Mouse (Mus musculus) limb, embryonic 15.5 days (tissue): ENCODE data around the gene Olfr340. TPM values are rescaled to one million over a fixed set of nuclear protein-coding genes. Genes with fewer than 3 reads are reported as not detected.
"Not testable (repeated sequence)": the region's sequence is repeated elsewhere in the genome, so short reads cannot be mapped to it uniquely, and the experiment has no call there.

Experiments used
- ATAC-seq: fragments of 200-750 bp; cut with Nextera tagmentation; 2 replicates; pipeline ENCODE4 v1.8.0; 2017; ENCODE audit warnings: low read depth, moderate TSS enrichment; ENCODE audit not compliant: insufficient number of reproducible peaks, low FRiP score, low TSS enrichment
- H3K27ac ChIP-seq: fragments of 300-500 bp; sonication (generic); 2 replicates; pipeline ENCODE4 v1.5.1; 2015; ENCODE audit warnings: moderate library complexity, mild to moderate bottlenecking, inconsistent platforms
- H3K27me3 ChIP-seq: fragments of 300-500 bp; sonication (generic); 2 replicates; pipeline ENCODE4 v1.6.1; 2015; ENCODE audit warnings: inconsistent platforms
- H3K36me3 ChIP-seq: fragments of 300-500 bp; sonication (generic); 2 replicates; pipeline ENCODE4 v1.6.1; 2015; ENCODE audit warnings: inconsistent platforms
- H3K4me1 ChIP-seq: fragments of 300-500 bp; sonication (generic); 2 replicates; pipeline ENCODE4 v1.6.1; 2015; ENCODE audit warnings: inconsistent platforms
- H3K4me2 ChIP-seq: fragments of 300-500 bp; sonication (generic); 2 replicates; pipeline ENCODE4 v1.6.1; 2015; ENCODE audit warnings: mild to moderate bottlenecking, inconsistent platforms
- H3K4me3 ChIP-seq: fragments of 300-500 bp; sonication (generic); 2 replicates; pipeline ENCODE4 v1.5.1; 2015; ENCODE audit warnings: mild to moderate bottlenecking, inconsistent platforms
- H3K9ac ChIP-seq: fragments of 300-500 bp; sonication (generic); 2 replicates; pipeline ENCODE4 v1.6.1; 2015; ENCODE audit warnings: inconsistent platforms
- H3K9me3 ChIP-seq: fragments of 300-500 bp; sonication (generic); 2 replicates; pipeline ENCODE4 v1.6.1; 2016; ENCODE audit warnings: inconsistent platforms
- WGBS: fragments of 180-500 bp; shearing (Covaris S2); methylation state at CpG from one replicate; pipeline ENCODE4 v1.1.7; 2015; 5-methylcytosine and 5-hydroxymethylcytosine counted together
- polyA plus RNA-seq: library from polyadenylated mRNA; unstranded; fragments of >200 nt; fragmentation: Nextera tagmentation; extraction: Ambion mirVana; gene quantifications from 2 replicates; pipeline ENCODE4 v1.2.1, GENCODE M21; 2015

Gene Olfr340
- polyA plus RNA-seq, result not detected in 2 replicates

DNA sequence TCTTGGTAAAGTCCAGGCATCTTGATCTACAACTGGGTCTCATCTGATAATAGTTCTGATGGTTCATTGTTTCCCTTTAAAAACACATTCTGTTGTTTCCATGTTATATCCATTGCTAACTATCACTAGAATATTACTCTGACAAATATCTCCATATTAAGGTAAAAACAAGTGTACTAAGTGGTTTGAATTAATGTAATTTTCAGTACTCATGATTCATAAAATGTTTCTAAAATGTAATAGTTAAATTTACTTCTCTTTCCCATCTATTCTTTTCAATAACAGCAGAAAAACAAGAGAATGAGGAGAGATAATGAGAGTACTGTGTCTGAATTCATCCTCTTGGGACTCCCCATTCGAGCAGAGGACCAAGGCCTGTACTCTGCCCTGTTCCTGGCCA is at the start of gene Olfr340:
Gene Olfr340, plus strand, starts transcription at position 301 of the 400 bp plus-strand sequence.
- H3K27me3 ChIP-seq, result no peaks in the 10 kb centered on the region
- no peak within 1 kb of the TSS for H3K27ac ChIP-seq
- H3K36me3 ChIP-seq, result no peaks in the 10 kb centered on the region
- no peaks in the 10 kb centered on the region for H3K4me1 ChIP-seq
- no peak for ATAC-seq
- 74% methylated on average over 1 of the region's 1 CpGs for WGBS
- no peak within 1 kb of the TSS for H3K4me3 ChIP-seq
- H3K9ac ChIP-seq, result no peak within 1 kb of the TSS
- no peaks in the 10 kb centered on the region; the same call in 1 of the 2 replicates for H3K9me3 ChIP-seq
- H3K4me2 ChIP-seq, result no peak within 1 kb of the TSS

DNA sequence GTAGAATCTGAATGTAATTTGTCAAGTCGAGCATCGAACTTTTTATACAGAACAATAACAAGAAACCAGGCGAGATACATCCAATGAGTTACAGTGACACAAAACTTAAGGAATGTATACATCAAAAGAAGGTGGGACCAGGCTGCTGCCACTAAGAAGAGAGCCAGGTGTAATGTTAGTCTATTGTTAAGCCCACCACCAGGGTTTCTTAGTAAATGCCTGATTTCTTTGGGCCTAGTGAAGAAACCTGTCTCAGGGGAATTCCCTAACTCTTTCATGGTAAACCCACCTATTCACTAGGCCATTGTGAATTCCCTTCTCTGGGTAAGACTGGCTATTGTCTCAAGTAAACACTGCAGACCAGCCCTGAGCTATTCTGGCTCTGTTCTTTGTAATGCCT is 37.2 kb upstream of the Olfr340 start:
- 89% methylated on average over 3 of the region's 3 CpGs for WGBS
- H3K36me3 ChIP-seq, result not testable (repeated sequence)

DNA sequence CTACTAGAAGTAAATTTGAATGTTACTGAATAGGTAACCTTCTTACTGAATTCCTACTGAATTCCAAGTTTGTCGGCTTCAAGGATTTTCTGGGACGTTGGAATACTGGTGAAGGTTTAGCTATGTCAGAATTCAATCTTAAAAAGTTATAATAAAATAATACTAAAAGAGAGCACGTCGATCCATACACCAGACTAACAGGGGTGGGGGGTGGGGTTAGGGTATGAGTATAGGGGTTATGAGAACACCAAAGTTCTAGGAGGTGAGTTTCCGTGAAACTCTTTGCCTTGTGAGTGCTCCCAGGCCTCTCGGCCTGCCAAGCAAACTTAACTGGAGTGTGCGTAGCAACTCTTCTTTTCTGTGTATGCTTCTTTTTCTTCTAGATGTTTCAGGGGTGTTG is 36.8 kb upstream of the Olfr340 start:
- ATAC-seq, H3K4me2 ChIP-seq: not testable (repeated sequence)
- 88% methylated on average over 7 of the region's 7 CpGs for WGBS

More for the DNA sequence above, 37.2 kb upstream of the Olfr340 start:
- not testable (repeated sequence) for H3K9ac ChIP-seq, H3K27me3 ChIP-seq, H3K27ac ChIP-seq, H3K4me1 ChIP-seq, H3K4me2 ChIP-seq, H3K9me3 ChIP-seq, ATAC-seq, H3K4me3 ChIP-seq

DNA sequence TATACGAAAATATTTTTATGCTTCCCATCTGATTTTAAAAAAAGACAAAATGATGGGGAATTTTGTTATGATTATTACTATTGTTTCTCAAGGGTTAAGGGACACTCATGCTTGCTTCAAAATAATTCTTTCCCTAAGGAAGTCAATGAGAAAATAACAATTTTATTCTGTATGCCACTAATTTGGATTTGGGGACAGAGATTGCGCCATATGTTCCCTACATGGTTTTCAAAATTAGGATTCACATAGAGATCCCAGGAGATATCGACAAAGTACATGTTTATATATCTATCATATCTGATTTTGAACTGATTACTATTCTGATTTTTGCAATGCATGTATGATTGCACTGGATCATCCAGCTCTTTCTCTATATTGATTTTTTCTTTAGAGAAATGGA is 33.7 kb upstream of the Olfr340 start, which contains the start of gene Olfr339:
Gene Olfr339, plus strand, starts transcription at position 301 of the 400 bp plus-strand sequence.
- H3K9ac ChIP-seq, result no peak within 1 kb of the TSS
- H3K9me3 ChIP-seq, result no peaks in the 10 kb centered on the region
- no peaks in the 10 kb centered on the region for H3K36me3 ChIP-seq
- no peaks in the 10 kb centered on the region for H3K4me1 ChIP-seq
- no peak within 1 kb of the TSS for H3K27ac ChIP-seq
- no peak within 1 kb of the TSS for H3K4me3 ChIP-seq
- H3K4me2 ChIP-seq, result no peak within 1 kb of the TSS
- WGBS, result 82% methylated on average over 3 of the region's 3 CpGs
- ATAC-seq, result no peak
- no peaks in the 10 kb centered on the region for H3K27me3 ChIP-seq

More for the DNA sequence above, 36.8 kb upstream of the Olfr340 start:
- H3K36me3 ChIP-seq, H3K9me3 ChIP-seq, H3K9ac ChIP-seq, H3K4me1 ChIP-seq, H3K27ac ChIP-seq, H3K4me3 ChIP-seq, H3K27me3 ChIP-seq: not testable (repeated sequence)

DNA sequence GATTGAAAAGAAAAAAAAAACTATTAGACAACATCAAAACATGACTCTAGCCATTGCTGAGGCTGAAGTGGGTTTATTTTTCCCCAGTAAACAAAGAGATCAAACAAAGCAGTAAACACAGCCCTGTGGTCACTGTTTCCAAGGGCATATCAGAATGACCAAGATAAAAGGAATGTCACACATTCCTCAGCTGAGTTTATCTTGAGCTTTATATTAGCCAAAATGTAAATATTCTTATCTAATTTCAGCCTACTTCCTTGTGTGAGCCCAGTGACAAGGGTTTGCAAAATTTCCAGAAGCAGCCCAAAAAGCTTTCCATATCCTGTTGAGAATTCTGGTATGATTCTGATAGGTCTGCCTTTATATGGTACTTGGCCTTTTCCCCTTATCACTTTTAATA is 21.2 kb downstream of the Olfr340 start:
- H3K9me3 ChIP-seq, result no peaks in the 10 kb centered on the region
- H3K36me3 ChIP-seq, result no peaks in the 10 kb centered on the region
- no peak overlapping the region for H3K4me3 ChIP-seq
- no peaks in the 10 kb centered on the region for H3K4me1 ChIP-seq
- ATAC-seq, result no peak
- no peak overlapping the region for H3K27ac ChIP-seq
- H3K4me2 ChIP-seq, result no peak overlapping the region
- no peak overlapping the region for H3K9ac ChIP-seq
- no peaks in the 10 kb centered on the region for H3K27me3 ChIP-seq

DNA sequence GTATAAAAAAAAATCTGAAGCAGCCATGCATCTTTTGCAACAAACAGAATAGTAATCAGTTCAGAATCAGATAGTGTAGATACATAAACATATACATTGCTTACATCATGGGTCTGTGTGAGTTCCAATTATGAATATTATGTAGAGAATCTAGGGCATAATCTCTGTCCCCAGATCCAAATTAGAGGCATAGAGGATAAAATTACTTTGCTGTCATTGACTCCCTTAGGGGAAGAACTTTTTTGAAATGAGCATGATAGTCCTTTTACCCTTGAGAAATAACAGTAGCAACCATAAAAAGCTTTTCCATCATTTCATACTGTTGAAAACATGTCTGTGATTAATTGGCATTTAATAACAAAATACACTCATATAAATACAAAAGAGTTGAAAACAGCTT is 30.0 kb downstream of the Olfr340 start, which contains the start of gene Olfr341:
Gene Olfr341, minus strand, starts transcription at position 101 of the 400 bp plus-strand sequence.
- no peak for ATAC-seq
- Histone ChIP-seq H3K27ac (no peak within 1 kb of the TSS), H3K27me3 (no peaks in the 10 kb centered on the region), H3K9ac (no peak within 1 kb of the TSS), H3K36me3 (no peaks in the 10 kb centered on the region), H3K4me2 (no peak within 1 kb of the TSS), H3K4me3 (no peak within 1 kb of the TSS), H3K4me1 (no peaks in the 10 kb centered on the region), H3K9me3 (no peaks in the 10 kb centered on the region)

Other genes starting within 250 kb of the Olfr340 start
- gene Ptgs1, start 222.2 kb upstream of the Olfr340 start, polyA plus RNA-seq, result 21.8 and 23.0 TPM in 2 replicates
- gene Olfr338, start 79.1 kb upstream of the Olfr340 start, polyA plus RNA-seq, result 0.03 TPM in 1 of 2 replicates, not detected in the other
- not detected in 2 replicates for gene Olfr339, start 33.6 kb upstream of the Olfr340 start, polyA plus RNA-seq
- not detected in 2 replicates for gene Olfr341, start 29.9 kb downstream of the Olfr340 start, polyA plus RNA-seq
- not detected in 2 replicates for gene Olfr342, start 72.4 kb downstream of the Olfr340 start, polyA plus RNA-seq
- gene Olfr344, start 114.1 kb downstream of the Olfr340 start, polyA plus RNA-seq, result not detected in 2 replicates
- gene Olfr345, start 187.5 kb downstream of the Olfr340 start, polyA plus RNA-seq, result not detected in 2 replicates
- not detected in 2 replicates for gene Olfr346, start 233.2 kb downstream of the Olfr340 start, polyA plus RNA-seq